Mouse (Mus musculus): ENCODE data around the gene Serp1. TPM values are rescaled to one million over a fixed set of nuclear protein-coding genes. Genes with fewer than 3 reads are reported as not detected.
"Not testable (repeated sequence)": the region's sequence is repeated elsewhere in the genome, so short reads cannot be mapped to it uniquely, and the experiment has no call there.

The Serp1 gene
- polyA plus RNA-seq, 1 experiment = 23.6 TPM

DNA sequence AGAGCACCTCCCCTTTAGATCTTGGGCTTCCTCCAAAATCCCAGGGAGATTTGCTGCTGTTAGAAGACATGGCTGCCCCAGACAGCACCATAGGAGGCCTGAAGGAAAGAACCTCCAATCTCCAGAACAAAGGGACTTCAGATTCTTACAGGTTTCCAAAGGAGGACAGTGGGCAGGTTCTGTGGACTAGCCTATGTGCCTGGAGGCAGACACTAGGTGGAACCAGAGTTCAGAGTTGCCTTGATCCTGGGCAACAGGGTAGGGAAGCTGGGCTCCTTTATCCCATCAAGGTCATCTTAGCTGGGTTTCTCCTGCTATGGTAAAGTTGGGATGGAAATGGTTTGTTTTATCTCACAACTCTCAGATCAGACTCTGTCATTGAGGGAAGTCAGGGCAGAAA lies 14.1 kb downstream of the Serp1 start:
- no peak for DNase-seq (ENCODE audit: extremely low spot score in 1 of 2, low spot score in 1 of 2)

DNA sequence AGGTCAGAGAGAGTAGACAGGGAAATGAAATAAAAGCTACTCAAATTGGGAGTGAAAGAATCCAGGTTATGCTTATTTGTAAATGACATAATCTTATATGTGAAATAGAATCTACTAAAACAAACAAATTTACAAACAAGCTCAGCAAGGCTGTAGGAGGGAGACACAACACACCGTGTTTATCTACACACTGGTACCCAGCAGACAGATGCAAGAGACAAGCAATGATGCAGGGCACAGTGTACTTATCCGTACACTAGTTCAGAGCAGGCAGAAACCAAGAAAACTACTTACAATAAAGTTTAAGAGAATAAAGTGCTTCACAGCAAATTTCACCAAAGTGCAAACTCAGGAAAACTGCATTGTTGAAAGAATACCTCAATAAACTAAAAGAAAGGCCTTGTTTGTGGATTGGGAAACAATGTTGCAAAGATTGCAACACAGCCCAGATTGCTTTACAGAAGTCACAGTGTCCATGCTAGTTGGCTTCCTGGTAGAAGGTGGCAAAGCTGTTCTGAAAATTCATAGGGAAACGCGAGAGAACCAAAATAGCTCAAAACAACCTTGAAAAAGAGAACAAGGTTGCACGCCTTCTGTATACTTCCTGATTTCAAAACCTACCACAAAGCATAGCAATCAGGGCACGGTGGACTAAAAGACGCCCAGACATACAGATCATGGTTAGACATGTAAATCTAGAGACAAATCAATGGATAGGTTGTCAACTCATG lies 17.5 kb downstream of the Serp1 start:
- DNase-seq (ENCODE audit: extremely low spot score in 1 of 2, low spot score in 1 of 2) = no peak

DNA sequence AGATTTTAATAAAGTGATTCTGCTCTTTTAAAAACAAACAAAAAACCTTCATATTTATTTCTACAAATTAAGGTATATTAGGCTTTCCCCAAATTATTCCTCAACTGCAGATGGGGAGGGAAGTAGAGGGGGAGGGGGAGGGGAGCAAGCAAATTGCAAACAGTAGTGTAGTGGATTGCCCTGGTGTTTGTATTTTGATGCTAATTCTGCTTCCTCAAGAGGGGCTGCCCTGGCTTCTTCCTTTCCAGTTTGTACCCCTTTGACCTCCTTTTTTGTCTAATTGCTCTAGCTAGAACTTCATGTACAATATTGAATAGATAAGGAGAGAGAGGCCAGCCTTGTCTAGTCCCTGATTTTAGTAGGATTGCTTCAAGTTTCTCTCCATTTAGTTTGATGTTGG lies 21.0 kb downstream of the Serp1 start:
- DNase-seq (ENCODE audit: extremely low spot score in 1 of 2, low spot score in 1 of 2) = no peak

DNA sequence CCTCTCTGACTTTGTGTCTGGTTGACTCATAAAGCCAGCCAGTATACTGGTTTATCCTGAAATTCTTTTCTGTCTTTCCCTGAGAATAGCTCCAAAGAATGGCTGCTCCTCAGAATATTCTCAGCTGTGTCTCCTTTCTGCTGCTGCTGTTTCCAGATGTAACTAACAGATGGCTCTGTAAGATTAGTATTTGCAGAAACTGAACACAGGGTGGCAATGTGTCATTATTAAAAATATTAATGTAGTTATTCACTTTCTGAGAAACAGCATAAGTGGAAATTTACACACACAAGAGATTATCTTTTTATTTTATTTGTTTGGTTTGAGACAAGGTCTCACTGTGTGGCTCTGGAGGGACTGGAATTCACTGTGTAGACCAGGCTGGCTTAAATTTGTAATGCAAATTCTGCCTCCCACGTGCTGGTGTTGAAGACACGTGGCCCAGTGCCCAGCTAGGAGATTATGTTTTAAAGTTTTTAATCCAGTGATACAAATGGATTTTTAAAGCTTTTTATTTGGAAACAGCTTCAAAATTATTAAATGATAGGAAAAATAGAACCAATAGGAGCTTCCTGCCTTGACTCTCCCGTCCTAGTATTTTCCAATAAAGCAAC lies 21.9 kb downstream of the Serp1 start:
- no peak for DNase-seq (ENCODE audit: extremely low spot score in 1 of 2, low spot score in 1 of 2)

DNA sequence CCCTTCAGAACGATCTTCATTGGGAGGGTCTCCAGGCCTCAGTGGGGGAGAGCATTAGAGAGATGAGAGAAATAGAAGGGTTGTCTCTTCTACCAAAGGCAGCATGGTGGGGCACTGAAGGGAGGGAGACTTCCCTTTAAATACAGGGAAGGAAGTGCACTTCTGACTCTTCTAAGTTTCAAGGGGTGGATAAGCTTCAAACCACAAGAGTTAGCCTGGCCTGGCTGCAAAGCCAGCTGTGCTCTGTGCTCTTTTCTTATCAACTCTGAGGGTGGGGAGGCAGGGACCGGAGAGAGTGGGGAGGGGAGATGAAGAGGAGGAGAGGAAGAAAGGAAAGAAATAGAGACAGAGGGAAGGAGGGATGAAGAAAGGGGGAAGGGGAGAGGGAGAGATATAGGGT lies 23.7 kb downstream of the Serp1 start:
- no peak for DNase-seq (ENCODE audit: extremely low spot score in 1 of 2, low spot score in 1 of 2)

DNA sequence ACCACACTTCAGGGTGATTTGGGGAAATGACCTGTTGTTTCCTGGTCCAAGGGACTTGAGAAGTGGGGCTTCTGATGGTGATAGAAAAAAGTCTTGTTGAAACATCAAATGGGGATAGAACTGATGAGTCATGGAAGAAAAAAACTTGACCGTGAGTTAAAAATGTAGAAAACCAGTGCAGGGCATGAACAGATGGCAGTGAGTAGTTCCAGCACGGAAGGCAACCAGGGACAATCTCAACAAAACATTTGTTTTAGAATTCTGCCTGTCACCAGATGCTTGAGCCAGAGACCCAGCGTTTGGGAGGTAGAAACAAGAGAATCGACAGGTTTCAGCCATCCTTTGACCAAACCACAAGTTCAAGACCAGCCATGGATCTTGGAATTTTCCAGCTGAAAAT lies 32.1 kb downstream of the Serp1 start:
- DNase-seq (ENCODE audit: extremely low spot score in 1 of 2, low spot score in 1 of 2) = peak in 1 of 2 experiments; percentile 61

DNA sequence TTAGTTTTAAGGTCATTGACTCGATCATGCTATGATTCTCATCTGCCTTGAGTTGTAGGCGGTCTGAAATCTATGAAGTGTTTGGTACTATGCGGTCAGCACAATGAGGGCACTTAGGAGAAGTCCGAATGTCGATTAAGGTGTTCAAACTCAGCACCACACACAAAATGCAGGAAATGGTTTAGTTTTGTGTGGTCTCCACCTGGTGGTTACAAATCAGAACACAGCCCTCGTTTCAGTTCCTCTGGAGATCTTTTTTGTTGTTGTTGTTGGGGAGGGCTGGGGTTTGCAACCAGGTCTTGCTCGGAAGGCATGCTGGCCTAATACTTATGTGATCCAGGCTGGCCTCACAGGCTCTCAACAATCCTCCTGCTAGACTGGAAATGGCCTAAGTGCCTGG lies 34.9 kb downstream of the Serp1 start:
- DNase-seq (ENCODE audit: extremely low spot score in 1 of 2, low spot score in 1 of 2) = peak in 1 of 2 experiments; percentile 62

DNA sequence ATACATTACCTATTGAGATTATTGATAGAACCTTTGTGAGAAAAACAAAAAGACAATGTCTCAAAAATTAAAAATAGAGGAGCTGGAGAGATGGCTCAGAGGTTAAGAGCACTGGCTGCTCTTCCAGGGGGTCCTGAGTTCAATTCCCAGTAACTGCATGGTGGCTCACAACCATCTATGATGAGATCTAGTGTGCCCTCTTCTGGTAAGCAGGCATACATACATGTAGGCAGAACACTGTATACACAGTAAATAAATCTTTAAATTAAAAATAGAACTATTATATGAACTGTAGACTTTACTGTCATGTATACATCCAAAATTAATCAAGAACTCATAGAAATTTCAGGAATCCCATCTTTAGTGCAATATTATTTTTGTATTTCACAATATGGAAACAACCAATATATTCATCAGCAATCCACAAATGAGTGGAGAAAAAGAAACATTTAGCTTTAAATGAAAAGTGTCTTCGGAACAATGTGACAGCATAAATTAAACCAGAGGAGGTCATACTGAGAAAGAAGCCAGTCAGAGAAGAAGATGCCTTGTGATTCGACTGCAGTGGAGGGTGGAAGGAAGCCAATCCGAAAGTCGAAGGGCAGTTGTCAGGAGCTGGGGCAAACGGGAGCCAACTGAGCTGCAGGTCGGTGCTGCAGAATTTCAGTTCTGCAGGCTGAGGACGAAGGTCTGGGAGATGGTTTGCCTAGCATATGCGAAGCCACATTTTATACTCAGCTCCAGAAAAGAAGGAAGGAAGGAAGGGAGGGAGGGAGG lies 37.5 kb downstream of the Serp1 start:
- DNase-seq (ENCODE audit: extremely low spot score in 1 of 2, low spot score in 1 of 2) = no peak

DNA sequence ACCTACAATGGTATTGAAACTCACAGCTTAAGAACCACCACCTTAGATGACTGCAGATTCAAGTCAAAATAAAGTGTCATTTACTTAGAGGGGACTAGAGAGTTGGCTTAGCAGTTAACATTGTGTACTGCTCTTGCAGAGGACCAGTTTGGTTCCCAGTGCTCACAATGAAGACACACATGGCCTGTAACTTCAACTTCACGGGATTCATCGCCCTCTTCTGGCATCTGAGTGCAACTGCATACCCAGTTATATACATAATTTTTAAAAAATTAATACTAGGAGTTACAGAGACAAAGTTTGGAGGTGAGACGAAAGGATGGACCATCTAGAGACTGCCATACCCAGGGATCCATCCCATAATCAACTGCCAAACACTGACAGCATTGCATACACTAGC lies 38.6 kb downstream of the Serp1 start:
- DNase-seq (ENCODE audit: extremely low spot score in 1 of 2, low spot score in 1 of 2) = no peak

DNA sequence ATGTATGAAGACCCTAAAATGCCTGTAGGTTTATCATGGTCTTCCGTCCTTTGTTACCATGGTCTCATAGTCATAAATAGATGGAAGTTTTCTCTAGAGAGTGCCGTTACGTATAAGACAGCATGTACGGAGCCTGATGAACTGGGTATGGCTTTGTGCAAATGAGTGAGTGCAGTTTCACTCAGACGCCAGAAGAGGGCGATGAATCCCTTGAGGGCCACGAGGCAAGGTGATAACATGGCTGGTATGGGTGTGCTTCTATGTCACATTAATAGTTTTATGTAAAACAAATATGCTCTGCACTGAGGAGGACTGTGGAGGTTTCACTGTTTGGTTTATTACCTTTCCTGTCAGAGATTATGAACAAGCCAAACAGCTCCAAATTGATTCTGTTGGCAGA lies 39.8 kb downstream of the Serp1 start:
- no peak for DNase-seq (ENCODE audit: extremely low spot score in 1 of 2, low spot score in 1 of 2)

DNA sequence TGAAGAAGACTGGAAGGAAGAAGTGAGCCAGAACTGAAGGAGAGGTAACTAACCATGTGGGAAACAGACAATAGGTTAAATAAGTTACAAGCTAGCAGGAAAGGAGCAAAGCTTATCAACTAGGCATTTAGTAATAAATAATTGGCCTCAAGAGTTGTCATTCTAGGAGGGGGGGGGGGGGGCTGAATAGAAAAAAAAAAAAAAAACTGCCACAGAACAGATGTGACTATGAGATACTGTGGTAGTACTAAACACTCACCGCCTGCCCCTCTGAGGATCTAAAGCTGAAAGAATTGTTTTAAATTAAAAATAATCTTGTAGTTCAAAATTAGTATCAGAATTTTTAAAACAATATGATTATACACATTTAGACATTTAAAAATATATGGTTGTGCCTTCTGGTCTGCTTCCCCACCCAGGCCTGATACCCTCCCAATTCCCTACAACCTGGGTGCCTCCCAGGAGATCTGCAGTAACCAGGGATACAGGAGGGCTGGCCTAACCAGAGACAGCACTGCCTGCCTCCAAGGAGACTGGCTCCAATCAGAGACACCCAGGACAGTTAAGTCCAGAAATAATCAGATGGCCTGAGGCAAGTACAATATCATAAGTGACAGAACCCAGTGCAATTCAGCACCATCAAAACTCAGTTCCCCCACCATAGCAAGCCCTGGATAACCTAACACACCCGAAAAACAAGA lies 46.8 kb downstream of the Serp1 start:
- no peak for DNase-seq (ENCODE audit: extremely low spot score in 1 of 2, low spot score in 1 of 2)

DNA sequence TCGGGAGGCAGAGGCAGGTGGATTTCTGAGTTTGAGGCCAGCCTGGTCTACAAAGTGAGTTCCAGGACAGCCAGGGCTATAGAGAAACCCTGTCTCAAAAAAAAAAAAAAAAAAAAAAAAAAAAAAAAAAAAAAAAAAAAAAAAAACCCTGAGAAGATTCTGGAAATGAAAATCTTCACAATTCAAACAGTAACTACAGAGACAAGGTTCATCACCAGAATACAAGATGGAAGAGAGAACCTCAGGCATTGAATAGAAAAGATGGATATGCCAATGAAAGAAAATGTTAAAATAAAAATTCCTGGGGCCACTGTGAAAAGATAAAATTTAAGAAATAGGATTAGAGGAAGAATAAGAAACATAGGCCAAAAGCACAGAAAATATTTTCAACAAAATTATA lies 50.4 kb downstream of the Serp1 start:
- not testable (repeated sequence) for DNase-seq (ENCODE audit: extremely low spot score in 1 of 2, low spot score in 1 of 2)

Other genes starting within 250 kb of the Serp1 start
- 11.0 and 12.0 TPM in 2 replicates for gene Tsc22d2, start 111.2 kb downstream of the Serp1 start, polyA plus RNA-seq (2012; rRNA removed)
- gene Eif2a, start 71 bp downstream of the Serp1 start, polyA plus RNA-seq (2012; rRNA removed) = 37.0 and 39.0 TPM in 2 replicates
- 107 and 115 TPM in 2 replicates for gene Selenot, start 50.7 kb upstream of the Serp1 start, polyA plus RNA-seq (2012; rRNA removed)
- gene Erich6, start 111.3 kb upstream of the Serp1 start, polyA plus RNA-seq (2012; rRNA removed) = 1.8 and 2.0 TPM in 2 replicates
- gene Siah2, start 166.5 kb upstream of the Serp1 start, polyA plus RNA-seq (2012; rRNA removed) = 14.4 TPM in 2 replicates